Mouse (Mus musculus) lung, embryonic 14.5 days (tissue): ENCODE measurements around the gene Ubxn1. TPM values are rescaled to one million over a fixed set of nuclear protein-coding genes. Genes with fewer than 3 reads are reported as not detected.

Experiments
- ATAC-seq: fragments of 200-750 bp; cut with Nextera tagmentation; 2 replicates; pipeline ENCODE4 v1.8.0; 2017; ENCODE audit warnings: mild to moderate bottlenecking, moderate TSS enrichment, moderate library complexity; ENCODE audit not compliant: insufficient read depth
- DNase-seq: peaks from one replicate; pipeline ENCODE4 v3.0.0-alpha.2; 2015
- H3K27ac ChIP-seq: fragments of 300-500 bp; sonication (generic); 2 replicates; pipeline ENCODE4 v1.5.1; 2014; ENCODE audit warnings: low read depth, mild to moderate bottlenecking, moderate library complexity
- H3K27me3 ChIP-seq: fragments of 300-500 bp; sonication (generic); 2 replicates; pipeline ENCODE4 v1.6.1; 2014; ENCODE audit warnings: low read length, control low read depth; ENCODE audit not compliant: insufficient read depth
- H3K36me3 ChIP-seq: fragments of 300-500 bp; sonication (generic); 2 replicates; pipeline ENCODE4 v1.6.1; 2014; ENCODE audit warnings: control low read depth; ENCODE audit not compliant: insufficient read depth
- H3K4me1 ChIP-seq: fragments of 300-500 bp; sonication (generic); 2 replicates; pipeline ENCODE4 v1.6.1; 2014; ENCODE audit warnings: antibody characterized with exemption, control low read depth; ENCODE audit not compliant: insufficient read depth
- H3K4me2 ChIP-seq: fragments of 300-500 bp; sonication (generic); 2 replicates; pipeline ENCODE4 v1.6.1; 2014; ENCODE audit warnings: mild to moderate bottlenecking
- H3K4me3 ChIP-seq: fragments of 300-500 bp; sonication (generic); 2 replicates; pipeline ENCODE4 v1.5.1; 2014; ENCODE audit warnings: low read depth, low read length
- H3K9ac ChIP-seq: fragments of 300-500 bp; sonication (generic); 2 replicates; pipeline ENCODE4 v1.6.1; 2014
- H3K9me3 ChIP-seq: fragments of 300-500 bp; sonication (generic); 2 replicates; pipeline ENCODE4 v1.6.1; 2016; ENCODE audit warnings: low read depth, low read length, control low read depth
- CTCF ChIP-seq: IDR thresholded peaks from 2 replicates; pipeline ENCODE4 v1.5.1; 2016; ENCODE audit warnings: antibody characterized with exemption, low read depth
- WGBS: fragments of 180-500 bp; shearing (Covaris S2); extraction: QIAGEN DNeasy Blood & Tissue Kit; methylation state at CpG from one replicate; pipeline ENCODE4 v1.1.7; 2014; 5-methylcytosine and 5-hydroxymethylcytosine counted together
- microRNA-seq: library from miRNA; unstranded; fragments of <30 nt; microRNA quantifications from one replicate; pipeline ENCODE4, GENCODE M21; 2016; ENCODE audit warnings: borderline number of aligned reads
- polyA plus RNA-seq: library from polyadenylated mRNA; unstranded; fragments of >200 nt; fragmentation: Nextera tagmentation; extraction: Ambion mirVana; gene quantifications from 2 replicates; pipeline ENCODE4 v1.2.1, GENCODE M21; 2014

Gene Ubxn1
- polyA plus RNA-seq, 1 experiment from 2014 or later = 152 TPM

DNA sequence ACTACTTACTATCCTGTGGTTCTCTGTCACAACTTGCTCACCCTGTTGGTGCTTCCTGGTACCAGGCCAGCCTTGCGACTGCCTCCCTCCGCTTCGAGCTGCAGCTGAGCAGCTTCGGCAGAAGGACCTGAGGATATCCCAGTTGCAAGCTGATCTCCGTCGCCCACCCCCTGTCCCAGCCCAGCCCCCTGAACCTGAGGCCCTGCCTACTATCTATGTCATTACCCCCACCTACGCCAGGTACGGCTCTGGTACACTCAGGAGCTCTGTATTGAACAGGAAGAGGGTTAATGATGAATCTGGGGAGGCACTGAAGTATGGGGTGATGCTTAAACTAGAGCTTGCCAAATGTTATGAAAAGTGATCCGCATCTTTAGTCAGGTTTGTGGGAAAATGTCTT, 50.4 kb downstream of the Ubxn1 start:
- WGBS = 75% methylated on average over 9 of the region's 9 CpGs
- ATAC-seq = no peak
- peak overlapping the region; percentile 83 for H3K4me3 ChIP-seq

More for the DNA sequence above, 50.4 kb downstream of the Ubxn1 start:
- Histone ChIP-seq H3K27me3 (no peaks in the 10 kb centered on the region), H3K36me3 (peaks cover 29% of the 10 kb centered on the region), H3K27ac (no peak overlapping the region), H3K9me3 (no peaks in the 10 kb centered on the region), H3K4me2 (peak overlapping the region; percentile 89), H3K4me1 (no peaks in the 10 kb centered on the region), H3K9ac (no peak overlapping the region; the same call in 1 of the 2 replicates)
- no peak for DNase-seq
- TF ChIP-seq CTCF = no peak

Small RNA genes lying within 50 kb of the gene (microRNA-seq; reads per million reads assigned to microRNA genes)
- not detected for gene Mir5136

Other genes starting within 250 kb of the Ubxn1 start
- gene Chrm1, start 207.7 kb upstream of the Ubxn1 start, polyA plus RNA-seq = 0.05 and 0.08 TPM in 2 replicates
- gene Slc3a2, start 148.1 kb upstream of the Ubxn1 start, polyA plus RNA-seq = 85.0 and 89.1 TPM in 2 replicates
- gene Wdr74, start 135.7 kb upstream of the Ubxn1 start, polyA plus RNA-seq = 83.4 and 88.0 TPM in 2 replicates
- gene 1700092M07Rik, start 130.8 kb upstream of the Ubxn1 start, polyA plus RNA-seq = 1.2 and 2.3 TPM in 2 replicates
- gene Stx5a, start 130.1 kb upstream of the Ubxn1 start, polyA plus RNA-seq = 122 and 126 TPM in 2 replicates
- 195 and 197 TPM in 2 replicates for gene Nxf1, start 114.4 kb upstream of the Ubxn1 start, polyA plus RNA-seq
- gene Tmem223, start 100.5 kb upstream of the Ubxn1 start, polyA plus RNA-seq = 166 and 207 TPM in 2 replicates
- gene Tmem179b, start 97.0 kb upstream of the Ubxn1 start, polyA plus RNA-seq = 67.7 and 72.3 TPM in 2 replicates
- gene Taf6l, start 85.1 kb upstream of the Ubxn1 start, polyA plus RNA-seq = 21.5 and 24.7 TPM in 2 replicates
- 162 and 163 TPM in 2 replicates for gene Polr2g, start 72.9 kb upstream of the Ubxn1 start, polyA plus RNA-seq
- 6.1 and 6.6 TPM in 2 replicates for gene Zbtb3, start 68.9 kb upstream of the Ubxn1 start, polyA plus RNA-seq
- gene Ttc9c, start 52.2 kb upstream of the Ubxn1 start, polyA plus RNA-seq = 53.7 and 55.7 TPM in 2 replicates
- 7.9 and 8.3 TPM in 2 replicates for gene Hnrnpul2, start 51.5 kb upstream of the Ubxn1 start, polyA plus RNA-seq
- not detected in 2 replicates for gene AC129217.1, start 41.7 kb upstream of the Ubxn1 start, polyA plus RNA-seq
- gene Bscl2, start 34.0 kb upstream of the Ubxn1 start, polyA plus RNA-seq = 38.4 and 42.5 TPM in 2 replicates
- gene Gng3, start 32.3 kb upstream of the Ubxn1 start, polyA plus RNA-seq = 1.2 and 2.1 TPM in 2 replicates
- gene Lrrn4cl, start 20.7 kb upstream of the Ubxn1 start, polyA plus RNA-seq = 0.83 and 0.96 TPM in 2 replicates
- 51.9 and 53.9 TPM in 2 replicates for gene Uqcc3, start 9.4 kb downstream of the Ubxn1 start, polyA plus RNA-seq
- gene Lbhd1, start 12.2 kb downstream of the Ubxn1 start, polyA plus RNA-seq = 72.1 and 78.8 TPM in 2 replicates
- not detected in 2 replicates for gene Gm49403, start 12.4 kb downstream of the Ubxn1 start, polyA plus RNA-seq
- 92.0 and 93.3 TPM in 2 replicates for gene 1810009A15Rik, start 17.4 kb downstream of the Ubxn1 start, polyA plus RNA-seq
- gene Gm49416, start 17.4 kb downstream of the Ubxn1 start, polyA plus RNA-seq = 0.37 TPM in 1 of 2 replicates, not detected in the other
- gene Ints5, start 21.5 kb downstream of the Ubxn1 start, polyA plus RNA-seq = 43.1 and 46.5 TPM in 2 replicates
- gene Ganab, start 26.6 kb downstream of the Ubxn1 start, polyA plus RNA-seq = 112 and 121 TPM in 2 replicates
- gene B3gat3, start 48.9 kb downstream of the Ubxn1 start, polyA plus RNA-seq = 34.5 and 37.8 TPM in 2 replicates
- gene Rom1, start 57.9 kb downstream of the Ubxn1 start, polyA plus RNA-seq = 0.73 and 1.3 TPM in 2 replicates
- 19.0 and 19.5 TPM in 2 replicates for gene Eml3, start 58.1 kb downstream of the Ubxn1 start, polyA plus RNA-seq
- 44.0 and 52.1 TPM in 2 replicates for gene Mta2, start 70.4 kb downstream of the Ubxn1 start, polyA plus RNA-seq
- gene Tut1, start 82.4 kb downstream of the Ubxn1 start, polyA plus RNA-seq = 27.4 and 28.4 TPM in 2 replicates
- 480 and 516 TPM in 2 replicates for gene Eef1g, start 95.5 kb downstream of the Ubxn1 start, polyA plus RNA-seq
- gene Ahnak, start 117.8 kb downstream of the Ubxn1 start, polyA plus RNA-seq = 14.9 and 15.8 TPM in 2 replicates
- not detected in 2 replicates for gene Scgb1a1, start 216.5 kb downstream of the Ubxn1 start, polyA plus RNA-seq